Mouse (Mus musculus) heart, postnatal 4 days (tissue): ENCODE results near the gene Thrsp. TPM values are rescaled to one million over a fixed set of nuclear protein-coding genes. Genes with fewer than 3 reads are reported as not detected.

Experiments
- DNase-seq: peaks from one replicate; pipeline ENCODE4 v3.0.0; 2021
- total RNA-seq, 2 experiments: library from RNA; stranded (reverse); gene quantifications; 2 replicates each; pipeline ENCODE4 v1.2.3; 2021

Gene Thrsp
- total RNA-seq, 2 experiments from 2014 or later, result 4.3 to 6.4 TPM

- no peak for DNase-seq
Measured at GRCm38 (mm10) chr7:97416473-97416872, 1.1 kb downstream of the Thrsp start.

GRCm38 (mm10) chr7:97414915-97415687 is 2.4 kb downstream of the Thrsp start:
- DNase-seq, result no peak

GRCm38 (mm10) chr7:97414426-97414825 is 3.1 kb downstream of the Thrsp start:
- peak; percentile 27 for DNase-seq

GRCm38 (mm10) chr7:97413981-97414380 is 3.5 kb downstream of the Thrsp start:
- no peak for DNase-seq

GRCm38 (mm10) chr7:97411575-97411974 is 6.0 kb downstream of the Thrsp start:
- DNase-seq, result no peak

- DNase-seq, result no peak
Measured at GRCm38 (mm10) chr7:97411106-97411505, 6.4 kb downstream of the Thrsp start.

- no peak for DNase-seq
Measured at GRCm38 (mm10) chr7:97407145-97407544, 10.4 kb downstream of the Thrsp start.

GRCm38 (mm10) chr7:97399960-97400715 is 17.4 kb downstream of the Thrsp start, which contains the start of gene Ndufc2:
Gene Ndufc2 (plus strand): TSS chr7:97400003.
- peak; percentile 87 for DNase-seq

- DNase-seq, result no peak
Measured at GRCm38 (mm10) chr7:97398943-97399342, 18.6 kb downstream of the Thrsp start.

- no peak for DNase-seq
Measured at GRCm38 (mm10) chr7:97394375-97394774, 23.2 kb downstream of the Thrsp start.

- DNase-seq, result no peak
Measured at GRCm38 (mm10) chr7:97392079-97392445, 25.5 kb downstream of the Thrsp start.

- no peak for DNase-seq
Measured at GRCm38 (mm10) chr7:97391293-97392078, 26.0 kb downstream of the Thrsp start.

- no peak for DNase-seq
Measured at GRCm38 (mm10) chr7:97388541-97388940, 29.0 kb downstream of the Thrsp start.

GRCm38 (mm10) chr7:97387561-97388147 is 29.9 kb downstream of the Thrsp start:
- no peak for DNase-seq

GRCm38 (mm10) chr7:97386806-97387370 is 30.6 kb downstream of the Thrsp start:
- peak; percentile 25 for DNase-seq

- peak; percentile 44 for DNase-seq
Measured at GRCm38 (mm10) chr7:97386106-97386805, 31.3 kb downstream of the Thrsp start.

GRCm38 (mm10) chr7:97383496-97384132 is 33.9 kb downstream of the Thrsp start:
- no peak for DNase-seq

GRCm38 (mm10) chr7:97382661-97383060 is 34.9 kb downstream of the Thrsp start:
- DNase-seq, result no peak

GRCm38 (mm10) chr7:97380500-97381123 is 36.9 kb downstream of the Thrsp start:
- no peak for DNase-seq

- DNase-seq, result no peak
Measured at GRCm38 (mm10) chr7:97379304-97379703, 38.2 kb downstream of the Thrsp start.

- no peak for DNase-seq
Measured at GRCm38 (mm10) chr7:97375906-97376305, 41.6 kb downstream of the Thrsp start.
